ENCODE assay signal across 14 mouse cellular contexts in the genomic region with DNA sequence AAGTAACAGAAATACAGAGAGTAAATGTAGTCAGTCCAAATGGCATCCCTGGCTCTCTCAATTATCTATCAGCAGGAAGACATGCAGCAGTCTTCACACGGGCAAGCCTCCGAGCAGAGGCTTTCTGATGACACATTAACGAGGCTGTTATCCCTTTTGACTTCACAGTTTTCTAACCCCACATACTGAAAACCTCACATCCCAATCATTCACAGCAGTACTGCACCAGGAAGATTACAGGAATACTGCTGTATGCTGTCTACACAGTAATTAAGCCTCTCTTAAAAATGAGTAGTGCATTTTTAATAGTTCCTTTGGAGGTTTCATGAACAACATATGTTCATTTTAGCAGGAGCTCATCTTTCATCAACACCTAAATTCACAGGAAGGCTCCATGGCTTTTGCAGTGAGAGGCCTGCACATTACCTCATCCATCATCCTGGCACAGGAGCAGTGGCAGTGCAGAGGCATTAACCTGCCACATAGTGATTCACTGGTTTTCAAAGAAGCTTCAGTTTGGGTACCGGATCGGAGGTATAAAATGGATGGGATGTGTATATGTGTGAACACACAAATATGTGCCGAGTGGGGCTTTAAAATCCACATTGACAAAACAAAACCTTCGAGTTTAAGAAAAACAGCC.
DNase-seq lines count a peak whose midpoint lies in the region; ATAC-seq lines count a peak whose summit lies in the region.
"Had no signal": no experiment of that assay in that cellular context is flagged by ENCODE, and none has a peak within 500 bp of the region (broad histone marks: within the 10 kb centered on the region; RNA-seq: fewer than 3 reads in every experiment).

No protein-coding gene starts in this region.

- no peaks in the 10 kb centered on the region for H3K9me3 ChIP-seq in midbrain, embryonic 14.5 days (ENCODE audit: control insufficient read depth, low read length)
- no peaks in the 10 kb centered on the region for H3K9me3 ChIP-seq in midbrain, embryonic 11.5 days (ENCODE audit: control insufficient read depth, low read length)
- no peaks in the 10 kb centered on the region for H3K9me3 ChIP-seq in forebrain, embryonic 14.5 days (replicated peaks; ENCODE audit: control insufficient read depth, low read length)
- no peaks in the 10 kb centered on the region for H3K9me3 ChIP-seq in hindbrain, embryonic 16.5 days (ENCODE audit: control insufficient read depth, low read length)
- no peaks in the 10 kb centered on the region for H3K9me3 ChIP-seq in neural tube, embryonic 15.5 days (replicated peaks)
- H3K9me3 ChIP-seq: kidney, embryonic 15.5 days; limb, embryonic 13.5 days had no signal

- H3K4me3 ChIP-seq in midbrain, embryonic 14.5 days (replicated peaks; ENCODE audit: low read depth, low read length): no peak overlapping the region
- H3K4me3 ChIP-seq in midbrain, embryonic 11.5 days (ENCODE audit: low read depth, low read length): no peak overlapping the region
- H3K4me3 ChIP-seq in forebrain, embryonic 14.5 days (ENCODE audit: low read depth, low read length): no peak overlapping the region
- no peak overlapping the region for H3K4me3 ChIP-seq in hindbrain, embryonic 16.5 days (ENCODE audit: low read length)
- no peak overlapping the region for H3K4me3 ChIP-seq in neural tube, embryonic 15.5 days (replicated peaks)
- H3K4me3 ChIP-seq: kidney, embryonic 15.5 days; limb, embryonic 13.5 days had no signal

- H3K36me3 ChIP-seq in midbrain, embryonic 14.5 days (ENCODE audit: control insufficient read depth, insufficient read depth, low read length): no peaks in the 10 kb centered on the region
- H3K36me3 ChIP-seq in midbrain, embryonic 11.5 days (ENCODE audit: control insufficient read depth, insufficient read depth, low read length): no peaks in the 10 kb centered on the region
- no peaks in the 10 kb centered on the region for H3K36me3 ChIP-seq in forebrain, embryonic 14.5 days (ENCODE audit: control insufficient read depth, insufficient read depth, low read length)
- no peaks in the 10 kb centered on the region for H3K36me3 ChIP-seq in hindbrain, embryonic 16.5 days (ENCODE audit: control insufficient read depth, insufficient read depth, low read length)
- no peaks in the 10 kb centered on the region for H3K36me3 ChIP-seq in neural tube, embryonic 15.5 days
- H3K36me3 ChIP-seq: kidney, embryonic 15.5 days; limb, embryonic 13.5 days had no signal

- no peak overlapping the region for H3K9ac ChIP-seq in midbrain, embryonic 14.5 days (replicated peaks; ENCODE audit: low read length)
- H3K9ac ChIP-seq in midbrain, embryonic 11.5 days (ENCODE audit: low read length): no peak overlapping the region
- H3K9ac ChIP-seq in forebrain, embryonic 14.5 days (ENCODE audit: low read length): no peak overlapping the region
- no peak overlapping the region for H3K9ac ChIP-seq in hindbrain, embryonic 16.5 days (ENCODE audit: low read depth, low read length)
- H3K9ac ChIP-seq in neural tube, embryonic 15.5 days (replicated peaks): no peak overlapping the region
- H3K9ac ChIP-seq: kidney, embryonic 15.5 days; limb, embryonic 13.5 days; liver, postnatal 0 days had no signal

- no peaks in the 10 kb centered on the region for H3K27me3 ChIP-seq in midbrain, embryonic 14.5 days (ENCODE audit: control insufficient read depth, insufficient read depth, low read length)
- H3K27me3 ChIP-seq in midbrain, embryonic 11.5 days (ENCODE audit: control insufficient read depth, insufficient read depth, low read length): no peaks in the 10 kb centered on the region
- no peaks in the 10 kb centered on the region for H3K27me3 ChIP-seq in forebrain, embryonic 14.5 days (replicated peaks; ENCODE audit: control insufficient read depth, insufficient read depth, low read length)
- no peaks in the 10 kb centered on the region for H3K27me3 ChIP-seq in hindbrain, embryonic 16.5 days (replicated peaks; ENCODE audit: control insufficient read depth, insufficient read depth, low read length)
- H3K27me3 ChIP-seq in neural tube, embryonic 15.5 days (replicated peaks): no peaks in the 10 kb centered on the region
- H3K27me3 ChIP-seq: kidney, embryonic 15.5 days; limb, embryonic 13.5 days had no signal

- peak; percentile 23 for DNase-seq in midbrain, embryonic 14.5 days
- no peak for DNase-seq in midbrain, embryonic 11.5 days (ENCODE audit: low spot score, missing footprints)
- DNase-seq in forebrain, embryonic 14.5 days (ENCODE audit: low spot score): peak; percentile 17
- DNase-seq in thymus, postnatal 10 days (ENCODE audit: low spot score in 2 of 2): no peak
- DNase-seq in ovary, postnatal 14 days (ENCODE audit: low spot score): no peak
- DNase-seq in lung, adult 18-20 months: no peak
- DNase-seq: cerebellum, adult 8-10 months; liver, postnatal 0 days; lung, postnatal 36 days had no signal

- 0 out of 2 replicates have a peak overlapping the region, but pooled peaks have one; percentile 32 for H3K27ac ChIP-seq in midbrain, embryonic 14.5 days (replicated peaks; ENCODE audit: low read depth, low read length)
- no peak overlapping the region for H3K27ac ChIP-seq in midbrain, embryonic 11.5 days (ENCODE audit: low read depth, low read length)
- H3K27ac ChIP-seq in forebrain, embryonic 14.5 days (ENCODE audit: low read depth, low read length): no peak overlapping the region
- H3K27ac ChIP-seq in hindbrain, embryonic 16.5 days (ENCODE audit: low read depth, low read length): no peak overlapping the region
- H3K27ac ChIP-seq in neural tube, embryonic 15.5 days (replicated peaks): peak overlapping the region; percentile 4; the same call in 1 of the 2 replicates
- H3K27ac ChIP-seq: kidney, embryonic 15.5 days; limb, embryonic 13.5 days had no signal

- ATAC-seq in midbrain, embryonic 14.5 days (ENCODE audit: low FRiP score, low TSS enrichment): no peak; the same call in 1 of the 2 replicates
- no peak for ATAC-seq in midbrain, embryonic 11.5 days (ENCODE audit: low FRiP score)
- ATAC-seq in forebrain, embryonic 14.5 days: peak; percentile 54; the same call in 1 of the 2 replicates
- peak; percentile 92 for ATAC-seq in hindbrain, embryonic 16.5 days
- peak; percentile 82 for ATAC-seq in neural tube, embryonic 15.5 days (ENCODE audit: low FRiP score)
- ATAC-seq: inflammation-experienced regulatory T-cells, adult 6 months; liver, postnatal 0 days had no signal

- 70% methylated on average over 7 of the region's 7 CpGs for WGBS in midbrain, embryonic 14.5 days
- 85% methylated on average over 7 of the region's 7 CpGs for WGBS in midbrain, embryonic 11.5 days
- WGBS in forebrain, embryonic 14.5 days: 61% methylated on average over 7 of the region's 7 CpGs
- 51% methylated on average over 7 of the region's 7 CpGs for WGBS in hindbrain, embryonic 16.5 days
- 29% methylated on average over 7 of the region's 7 CpGs for WGBS in neural tube, embryonic 15.5 days

- H3K4me2 ChIP-seq in midbrain, embryonic 14.5 days (ENCODE audit: low read length): no peak overlapping the region
- H3K4me2 ChIP-seq in midbrain, embryonic 11.5 days: no peak overlapping the region
- no peak overlapping the region for H3K4me2 ChIP-seq in forebrain, embryonic 14.5 days (ENCODE audit: low read length)
- H3K4me2 ChIP-seq in hindbrain, embryonic 16.5 days (ENCODE audit: low read length): no peak overlapping the region
- no peak overlapping the region for H3K4me2 ChIP-seq in neural tube, embryonic 15.5 days
- H3K4me2 ChIP-seq: kidney, embryonic 15.5 days; limb, embryonic 13.5 days had no signal

- no peaks in the 10 kb centered on the region for H3K4me1 ChIP-seq in midbrain, embryonic 14.5 days (ENCODE audit: control insufficient read depth, insufficient read depth, low read length)
- no peaks in the 10 kb centered on the region for H3K4me1 ChIP-seq in midbrain, embryonic 11.5 days (ENCODE audit: control insufficient read depth, insufficient read depth, low read length)
- H3K4me1 ChIP-seq in forebrain, embryonic 14.5 days (ENCODE audit: control insufficient read depth, insufficient read depth, low read length): no peaks in the 10 kb centered on the region
- H3K4me1 ChIP-seq in hindbrain, embryonic 16.5 days (ENCODE audit: control insufficient read depth, insufficient read depth, low read depth, low read length): no peaks in the 10 kb centered on the region
- peaks cover 3% of the 10 kb centered on the region; the same call in 1 of the 2 replicates for H3K4me1 ChIP-seq in neural tube, embryonic 15.5 days
- H3K4me1 ChIP-seq: kidney, embryonic 15.5 days; limb, embryonic 13.5 days had no signal

Comparison
In these comparisons a context has a peak if more than half of its experiments do, and no peak if none do; other contexts are left out.
1. DNase-seq: peak in midbrain, embryonic 14.5 days (single experiment) and forebrain, embryonic 14.5 days (single experiment); none in midbrain, embryonic 11.5 days (single experiment), thymus, postnatal 10 days (0 of 2), ovary, postnatal 14 days (single experiment) and lung, adult 18-20 months (0 of 2).
2. H3K27ac ChIP-seq: peak in midbrain, embryonic 14.5 days (single experiment) and neural tube, embryonic 15.5 days (single experiment); none in midbrain, embryonic 11.5 days (single experiment), forebrain, embryonic 14.5 days (single experiment) and hindbrain, embryonic 16.5 days (single experiment).
3. ATAC-seq: peak in forebrain, embryonic 14.5 days (single experiment), hindbrain, embryonic 16.5 days (single experiment) and neural tube, embryonic 15.5 days (single experiment); none in midbrain, embryonic 14.5 days (single experiment) and midbrain, embryonic 11.5 days (single experiment).